Mouse (Mus musculus): ENCODE measurements around the gene Slc9a9.

Slc9a9 gene

GRCm38 (mm10) chr9:95088221-95088620, 418.5 kb downstream of the Slc9a9 start:
- DNase-seq = no peak

DNA sequence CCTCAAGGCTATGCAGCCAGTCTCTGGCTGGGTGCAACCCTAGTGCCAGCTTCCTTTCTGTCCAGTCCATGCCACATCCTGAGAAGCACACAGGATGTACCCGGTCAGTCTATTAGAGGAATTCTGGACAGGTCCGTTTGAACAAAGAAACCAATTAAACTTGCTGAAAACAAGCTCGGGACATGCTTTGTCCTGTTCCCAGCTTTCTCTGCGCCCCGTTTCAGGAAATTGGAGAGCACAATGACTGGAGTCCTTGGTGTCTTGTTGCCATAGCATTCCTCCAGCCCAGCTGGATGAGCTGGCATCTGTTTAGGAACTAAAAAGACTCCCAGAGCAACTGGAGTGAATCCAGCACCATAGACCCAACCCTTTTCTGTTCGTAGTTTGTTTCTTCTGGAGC, 419.3 kb downstream of the Slc9a9 start:
- DNase-seq = no peak

GRCm38 (mm10) chr9:95096486-95096885, 426.8 kb downstream of the Slc9a9 start:
- no peak for DNase-seq

- no peak for DNase-seq
Measured at GRCm38 (mm10) chr9:95105768-95106167, 436.1 kb downstream of the Slc9a9 start.

GRCm38 (mm10) chr9:95109799-95110198, 440.1 kb downstream of the Slc9a9 start:
- no peak for DNase-seq

- DNase-seq = no peak
Measured at GRCm38 (mm10) chr9:95110768-95111167, 441.1 kb downstream of the Slc9a9 start.

DNA sequence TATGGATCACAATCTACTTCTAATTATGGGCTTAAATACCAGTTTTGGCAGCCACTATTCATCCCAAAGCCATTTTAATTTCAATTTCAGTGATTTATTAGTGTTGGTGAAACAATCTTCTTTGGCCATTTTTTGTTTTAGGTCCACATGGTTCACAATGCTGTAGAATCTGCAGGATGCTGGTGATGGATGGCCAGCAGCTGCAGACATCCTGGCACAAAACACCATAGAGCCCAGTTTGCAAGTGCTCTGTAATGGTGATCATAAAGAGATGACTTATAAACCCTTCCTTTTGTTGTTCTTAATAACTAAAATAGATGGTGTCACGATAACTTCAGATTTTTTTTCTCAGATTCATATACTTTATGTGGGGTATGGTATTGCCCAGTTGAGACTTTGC, 442.0 kb downstream of the Slc9a9 start:
- DNase-seq = no peak

- peak; percentile 5 to 11 for DNase-seq
Measured at GRCm38 (mm10) chr9:95113157-95114135, 443.7 kb downstream of the Slc9a9 start.

DNA sequence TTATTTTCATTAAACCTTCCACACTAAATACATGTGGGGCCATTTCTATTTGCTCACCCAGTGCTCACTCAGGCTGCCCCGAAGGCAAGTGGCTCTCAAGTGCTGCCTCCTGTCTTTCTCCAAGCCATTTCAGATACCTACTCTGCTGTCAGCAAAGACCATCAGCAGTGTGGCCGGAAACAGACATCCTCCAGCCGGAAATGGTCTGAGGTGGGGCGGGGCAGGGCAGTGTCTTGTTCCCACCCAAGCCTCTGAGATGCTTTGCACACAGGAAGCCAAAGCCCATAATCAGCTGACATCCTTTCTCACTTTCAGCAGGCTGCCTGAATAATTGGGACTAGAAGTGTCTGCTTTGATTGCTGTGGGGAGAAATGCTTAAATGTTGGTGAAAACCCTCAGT, 450.4 kb downstream of the Slc9a9 start:
- no peak for DNase-seq

- DNase-seq = no peak
Measured at GRCm38 (mm10) chr9:95121151-95121835, 451.6 kb downstream of the Slc9a9 start.

DNA sequence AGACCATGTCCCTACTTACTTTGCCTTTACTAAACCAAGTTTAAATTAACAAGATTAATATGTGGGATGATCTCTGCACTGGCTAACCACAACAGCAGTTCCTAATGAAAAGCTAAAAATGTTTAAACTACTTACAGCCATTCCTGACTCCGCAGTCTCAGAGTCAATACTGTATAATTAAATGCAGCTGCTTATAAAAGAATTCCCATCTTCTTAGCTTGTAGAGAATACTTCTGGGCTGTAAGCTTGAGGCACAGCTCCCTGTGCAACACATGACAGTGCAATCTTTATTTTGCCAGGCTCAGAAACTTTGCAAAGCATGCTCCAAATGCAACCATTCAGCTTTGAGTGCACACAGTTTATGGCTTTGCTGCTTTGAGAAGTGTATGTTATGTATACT, 456.0 kb downstream of the Slc9a9 start:
- DNase-seq = no peak

- DNase-seq = no peak
Measured at GRCm38 (mm10) chr9:95127774-95128173, 458.1 kb downstream of the Slc9a9 start.

GRCm38 (mm10) chr9:95149206-95149729, 479.6 kb downstream of the Slc9a9 start:
- no peak for DNase-seq

GRCm38 (mm10) chr9:95150096-95150495, 480.4 kb downstream of the Slc9a9 start:
- no peak for DNase-seq

DNA sequence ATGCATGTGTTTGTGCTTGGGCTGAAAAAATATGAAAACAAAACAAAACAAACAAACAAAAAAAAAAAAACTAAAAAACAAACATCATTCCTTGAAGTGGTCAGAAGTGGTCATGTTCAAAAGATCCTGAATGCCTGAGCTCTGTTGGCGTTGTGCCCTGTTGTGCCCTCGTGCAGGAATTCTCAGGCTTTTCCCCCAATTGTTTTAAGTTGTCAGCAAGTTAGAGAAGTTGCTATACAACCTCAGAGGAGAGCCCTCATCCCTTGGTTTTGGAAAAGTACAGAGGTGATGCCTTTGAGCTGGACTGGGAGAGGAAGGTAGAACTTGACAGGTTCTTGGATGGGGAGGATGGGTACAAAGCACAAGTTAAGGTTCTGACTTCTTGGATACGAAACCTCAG, 480.9 kb downstream of the Slc9a9 start:
- DNase-seq = no peak

DNA sequence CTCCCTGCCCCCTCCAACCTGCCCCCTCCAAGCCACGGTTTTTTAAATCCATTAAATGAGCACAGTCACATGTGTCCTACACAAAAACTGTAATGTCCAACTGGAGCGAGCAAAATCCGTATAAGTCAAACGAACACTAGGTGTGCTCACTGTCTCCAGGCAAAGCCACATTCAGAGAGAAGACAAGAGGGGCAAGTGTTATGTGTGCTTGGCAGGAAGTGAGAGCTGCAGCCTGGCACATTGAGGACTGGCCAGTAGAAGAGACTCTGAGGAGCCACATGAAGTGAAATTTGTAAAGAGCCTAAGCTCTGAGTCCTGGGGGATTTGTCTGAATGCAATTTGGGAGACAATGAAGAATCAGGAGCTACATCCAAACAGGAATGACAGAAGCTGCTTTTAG, 481.3 kb downstream of the Slc9a9 start:
- DNase-seq = no peak

DNA sequence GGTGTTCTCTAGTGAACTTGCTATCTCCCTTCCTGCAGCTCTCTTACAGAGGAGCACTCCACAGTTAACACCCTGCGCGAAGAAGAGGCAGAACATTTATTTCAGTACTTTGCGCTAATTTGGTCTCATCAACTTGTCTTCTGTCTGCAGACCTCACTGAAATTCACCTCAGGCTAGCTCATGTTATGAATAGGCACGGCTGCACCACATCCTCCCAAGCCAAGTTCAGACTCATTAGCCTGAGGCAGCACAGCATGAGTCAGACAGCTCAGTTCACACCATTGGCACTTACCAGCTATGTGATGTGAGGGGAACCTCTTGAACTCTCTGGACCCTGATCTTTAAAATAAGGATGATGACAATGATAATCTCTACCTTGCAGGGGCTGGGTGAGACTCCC, 482.0 kb downstream of the Slc9a9 start:
- DNase-seq = no peak

- no peak for DNase-seq
Measured at GRCm38 (mm10) chr9:95153966-95154365, 484.3 kb downstream of the Slc9a9 start.

GRCm38 (mm10) chr9:95157948-95158347, 488.2 kb downstream of the Slc9a9 start:
- DNase-seq = no peak

DNA sequence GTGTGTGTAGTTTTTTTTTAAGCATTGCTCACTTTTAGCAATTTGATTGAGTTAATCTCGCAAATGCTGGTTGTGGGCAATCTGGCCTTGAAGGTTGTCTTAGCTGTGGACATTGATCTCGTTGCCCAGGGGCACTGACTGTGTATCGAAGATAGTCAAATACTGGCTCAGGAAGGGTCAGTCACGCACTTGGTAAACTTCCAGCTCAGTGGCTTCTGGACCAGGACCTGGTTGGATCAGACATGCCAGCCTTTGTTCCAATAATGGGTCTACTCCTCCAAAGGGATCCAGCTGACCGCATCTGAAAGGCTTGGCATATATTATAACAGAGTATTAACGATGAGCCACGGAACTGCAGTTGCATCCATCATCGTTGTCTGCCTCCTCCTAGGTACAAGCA, 489.2 kb downstream of the Slc9a9 start:
- DNase-seq = no peak

DNA sequence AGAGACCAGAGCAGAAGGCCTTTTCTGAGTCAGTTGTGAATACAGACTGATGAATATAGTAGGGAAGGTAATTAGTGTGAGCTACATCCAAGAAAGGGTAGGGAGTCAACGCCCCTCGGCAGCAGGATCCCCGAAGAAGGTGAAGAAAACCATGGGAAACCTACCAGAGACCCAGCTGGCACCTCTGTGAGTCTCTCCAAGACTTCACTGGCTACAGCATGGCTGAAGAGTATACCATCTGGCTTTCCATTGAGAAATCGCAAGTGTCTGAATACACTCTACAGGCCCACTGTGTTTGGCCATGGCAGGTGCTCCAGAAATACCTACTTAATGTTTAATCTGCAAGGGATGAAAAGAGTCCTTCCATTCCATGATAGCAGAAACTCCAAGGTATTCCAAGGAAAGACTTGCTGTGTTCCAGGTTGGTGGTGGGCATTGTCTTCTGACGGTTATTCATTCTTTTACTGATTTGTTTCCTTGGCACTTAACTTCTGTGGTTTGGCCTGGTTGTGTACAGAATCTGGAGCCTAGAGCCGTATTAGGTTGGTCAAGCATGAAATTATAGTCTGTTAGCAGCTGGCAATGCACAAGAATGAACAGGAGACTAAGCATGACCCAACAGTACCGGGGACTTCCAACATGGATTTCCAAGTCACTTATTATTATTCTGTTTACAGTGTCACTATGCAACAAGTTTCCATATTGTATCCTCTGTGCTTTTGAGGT, 491.0 kb downstream of the Slc9a9 start:
- DNase-seq = no peak

GRCm38 (mm10) chr9:95161699-95162098, 492.0 kb downstream of the Slc9a9 start:
- no peak for DNase-seq

DNA sequence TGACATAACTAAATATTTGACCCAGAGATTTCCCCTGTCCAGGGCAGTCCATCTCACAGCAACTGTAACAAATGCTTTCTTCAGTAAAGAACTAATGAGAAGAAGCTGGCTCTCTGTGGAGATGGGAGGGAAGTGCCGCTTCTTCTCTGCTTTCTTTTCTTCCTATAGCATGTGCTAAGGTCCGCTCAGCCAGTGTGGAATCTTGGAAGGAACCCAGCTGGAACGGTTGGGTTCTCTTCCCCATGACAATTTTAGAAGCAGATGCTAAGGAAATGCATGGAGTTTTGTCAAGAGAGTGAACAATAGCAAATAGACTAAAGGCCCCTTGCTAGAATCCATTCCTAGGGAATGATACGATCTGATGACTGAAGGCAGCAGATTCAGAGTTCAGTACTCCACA, 496.5 kb downstream of the Slc9a9 start:
- DNase-seq = no peak

Data from cerebellum, adult 18-20 months (tissue).